Mouse (Mus musculus) effector memory CD4-positive, alpha-beta T cell, adult 5 months (primary cell): Measurements from ENCODE around the gene Cd33. TPM values are rescaled to one million over a fixed set of nuclear protein-coding genes. Genes with fewer than 3 reads are reported as not detected.

Experiments used
- polyA plus RNA-seq: library from polyadenylated mRNA; unstranded; fragments of 100-300 nt; shearing (Covaris generic); gene quantifications from one replicate; pipeline ENCODE4 v1.2.1, GENCODE M21; 2017

Cd33 gene
- polyA plus RNA-seq = not detected

DNA sequence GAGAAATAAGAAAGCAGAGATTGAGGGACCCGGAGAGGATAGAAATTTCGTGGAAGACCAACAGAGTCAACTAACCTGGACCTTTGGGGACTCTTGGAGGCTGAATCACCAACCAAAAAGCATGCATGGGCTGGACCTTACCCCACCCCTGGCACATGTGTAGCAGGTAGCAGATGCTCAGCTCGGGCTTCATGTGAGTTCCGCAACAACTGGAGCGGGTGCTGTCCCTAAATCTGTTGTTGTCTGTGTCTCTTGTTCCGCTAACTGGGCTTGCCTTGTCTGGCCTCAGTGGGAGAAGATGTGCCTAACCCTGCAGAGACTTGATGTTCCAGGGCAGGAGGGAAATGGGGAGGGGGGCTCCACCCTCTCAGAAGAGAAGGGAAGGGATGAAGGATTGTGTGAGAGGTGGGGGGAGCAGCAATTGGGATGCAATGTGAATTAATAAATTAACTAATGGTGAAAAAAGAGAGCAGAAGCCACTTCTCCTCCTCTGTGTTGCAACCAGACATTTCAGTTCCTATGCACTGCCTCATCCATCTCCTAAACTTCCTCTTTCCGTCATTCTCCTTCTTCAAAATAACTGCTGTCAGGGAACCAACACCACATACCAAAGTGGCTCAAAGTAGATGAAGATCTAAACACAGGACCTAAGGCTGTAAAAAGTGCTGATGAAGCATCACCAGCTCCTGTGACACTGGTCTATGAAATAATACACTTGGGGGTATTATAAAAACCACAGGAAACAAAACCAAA, at the start of gene Cd33:
Gene Cd33 (minus strand): TSS at position 204 of the 753 bp plus-strand sequence.

DNA sequence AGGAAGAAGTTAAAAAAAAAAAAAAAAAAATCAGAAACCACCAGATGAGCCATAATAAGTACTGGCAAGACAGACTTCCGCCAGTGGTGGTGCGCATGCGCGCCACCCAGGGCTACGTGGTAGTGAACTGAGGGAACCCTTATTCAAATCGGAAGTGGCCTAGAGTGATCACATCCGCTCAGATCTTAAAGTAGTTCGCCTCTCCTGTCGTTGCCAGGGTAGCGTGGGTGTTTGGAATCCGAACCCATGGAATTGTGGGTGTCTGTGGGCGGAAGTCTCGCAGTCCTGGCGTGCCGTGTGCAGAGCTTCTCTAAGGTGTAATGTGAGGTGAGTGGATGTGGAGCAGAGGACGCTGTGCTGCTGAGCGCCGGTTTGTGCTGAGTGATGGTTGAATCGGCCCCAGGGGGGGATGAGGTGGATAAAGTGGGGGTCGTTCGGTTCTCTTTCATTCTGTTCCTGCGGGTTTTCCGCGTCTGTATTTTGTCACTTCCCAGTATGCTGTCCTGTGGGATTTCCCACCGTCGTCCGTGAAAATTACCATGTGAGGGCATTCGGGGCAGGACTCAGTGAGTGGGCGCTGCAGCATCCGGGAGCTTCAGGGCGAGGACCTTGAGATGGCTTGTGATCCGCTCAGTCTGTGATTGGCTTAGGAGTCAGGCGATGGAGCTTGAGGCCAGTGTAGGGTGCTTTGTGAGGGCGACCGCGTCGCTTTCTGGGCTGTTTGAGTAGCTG, 35.4 kb upstream of the Cd33 start, which contains the start of gene Zfp719:
Gene Zfp719 (plus strand): TSS at position 171 of the 732 bp plus-strand sequence.

GRCm38 (mm10) chr7:43562006-43562633, 17.9 kb upstream of the Cd33 start, which contains the start of gene Zfp658:
Gene Zfp658, plus strand, starts transcription at chr7:43562256.

GRCm38 (mm10) chr7:43489631-43490125, 54.5 kb downstream of the Cd33 start, which contains the start of gene Iglon5:
Gene Iglon5, minus strand, starts transcription at chr7:43490075.

Other genes with a start within 250 kb of the Cd33 start
- 19.0 TPM for gene Zfp715, start 231.1 kb downstream of the Cd33 start, polyA plus RNA-seq
- gene Siglecf, start 193.1 kb downstream of the Cd33 start, polyA plus RNA-seq = not detected
- gene Siglecg, start 136.2 kb downstream of the Cd33 start, polyA plus RNA-seq = not detected
- gene Lim2, start 116.8 kb downstream of the Cd33 start, polyA plus RNA-seq = not detected
- gene Nkg7, start 107.4 kb downstream of the Cd33 start, polyA plus RNA-seq = 634 TPM
- not detected for gene Cldnd2, start 103.6 kb downstream of the Cd33 start, polyA plus RNA-seq
- 73.5 TPM for gene Etfb, start 100.3 kb downstream of the Cd33 start, polyA plus RNA-seq
- 0.50 TPM for gene Gm45233, start 100.3 kb downstream of the Cd33 start, polyA plus RNA-seq
- gene Vsig10l, start 81.3 kb downstream of the Cd33 start, polyA plus RNA-seq = 3.8 TPM
- not detected for gene Iglon5, start 54.4 kb downstream of the Cd33 start, polyA plus RNA-seq
- not detected for gene 4931406B18Rik, start 38.5 kb downstream of the Cd33 start, polyA plus RNA-seq
- 2.3 TPM for gene Zfp658, start 17.8 kb upstream of the Cd33 start, polyA plus RNA-seq
- gene Zfp719, start 35.2 kb upstream of the Cd33 start, polyA plus RNA-seq = 4.0 TPM
- not detected for gene Zfp819, start 62.7 kb upstream of the Cd33 start, polyA plus RNA-seq
- not detected for gene Ceacam18, start 90.3 kb upstream of the Cd33 start, polyA plus RNA-seq
- 0.34 TPM for gene Siglece, start 115.7 kb upstream of the Cd33 start, polyA plus RNA-seq
- gene Ctu1, start 127.6 kb upstream of the Cd33 start, polyA plus RNA-seq = 4.2 TPM
- gene Klk14, start 146.0 kb upstream of the Cd33 start, polyA plus RNA-seq = not detected
- not detected for gene Klk13, start 168.1 kb upstream of the Cd33 start, polyA plus RNA-seq
- not detected for gene Klk12, start 224.5 kb upstream of the Cd33 start, polyA plus RNA-seq
- not detected for gene Klk11, start 230.2 kb upstream of the Cd33 start, polyA plus RNA-seq
- gene Klk10, start 236.6 kb upstream of the Cd33 start, polyA plus RNA-seq = not detected
- gene Klk9, start 247.5 kb upstream of the Cd33 start, polyA plus RNA-seq = not detected